Mouse (Mus musculus): Measurements from ENCODE around the gene Ifi27. TPM values are rescaled to one million over a fixed set of nuclear protein-coding genes. Genes with fewer than 3 reads are reported as not detected.
A peak's percentile ranks its signal among the peaks of the same experiment; 100 is the strongest.
"Not testable (repeated sequence)": the region's sequence is repeated elsewhere in the genome, so short reads cannot be mapped to it uniquely, and the experiment has no call there.

Ifi27 gene
- polyA plus RNA-seq, 1 experiment from 2014 or later, result 20.8 TPM

GRCm38 (mm10) chr12:103443524-103443923, 9.5 kb downstream of the Ifi27 start, which contains the start of gene Ifi27l2a:
Ifi27l2a (minus strand) TSS chr12:103443680.
- H3K9me3 ChIP-seq (replicated peaks; ENCODE audit: control insufficient read depth, low read length), result no peaks in the 10 kb centered on the region
- H3K36me3 ChIP-seq (ENCODE audit: control insufficient read depth, insufficient read depth), result no peaks in the 10 kb centered on the region
- H3K27me3 ChIP-seq (ENCODE audit: control insufficient read depth, insufficient read depth, low read depth, low read length), result no peaks in the 10 kb centered on the region
- 47% methylated on average over 3 of the region's 3 CpGs for WGBS (ENCODE audit: insufficient replicate concordance)
- H3K9ac ChIP-seq (ENCODE audit: low read depth, low read length), result no peak within 1 kb of the TSS
- H3K27ac ChIP-seq (ENCODE audit: low read length), result no peak within 1 kb of the TSS
- H3K4me2 ChIP-seq (ENCODE audit: low read depth, low read length), result no peak within 1 kb of the TSS
- peak; percentile 13; the same call in 1 of the 2 replicates for ATAC-seq (ENCODE audit: low read depth)
- no peaks in the 10 kb centered on the region for H3K4me1 ChIP-seq (ENCODE audit: control insufficient read depth, low read depth, low read length)
- no peak within 1 kb of the TSS for H3K4me3 ChIP-seq (ENCODE audit: low read depth, low read length)

GRCm38 (mm10) chr12:103444261-103444660, 10.2 kb downstream of the Ifi27 start:
- H3K4me2 ChIP-seq (ENCODE audit: low read depth, low read length); ATAC-seq (ENCODE audit: low read depth); H3K36me3 ChIP-seq (ENCODE audit: control insufficient read depth, insufficient read depth); H3K9ac ChIP-seq (ENCODE audit: low read depth, low read length); H3K27me3 ChIP-seq (ENCODE audit: control insufficient read depth, insufficient read depth, low read depth, low read length); H3K27ac ChIP-seq (ENCODE audit: low read length); H3K9me3 ChIP-seq (replicated peaks; ENCODE audit: control insufficient read depth, low read length); H3K4me1 ChIP-seq (ENCODE audit: control insufficient read depth, low read depth, low read length); H3K4me3 ChIP-seq (ENCODE audit: low read depth, low read length): not testable (repeated sequence)
- WGBS (ENCODE audit: insufficient replicate concordance), result 34% methylated on average over 6 of the region's 7 CpGs

GRCm38 (mm10) chr12:103445060-103445459, 11.0 kb downstream of the Ifi27 start:
- no peaks in the 10 kb centered on the region for H3K9me3 ChIP-seq (replicated peaks; ENCODE audit: control insufficient read depth, low read length)
- ATAC-seq (ENCODE audit: low read depth), result no peak
- H3K36me3 ChIP-seq (ENCODE audit: control insufficient read depth, insufficient read depth), result no peaks in the 10 kb centered on the region
- no peak overlapping the region for H3K4me3 ChIP-seq (ENCODE audit: low read depth, low read length)
- no peak overlapping the region for H3K27ac ChIP-seq (ENCODE audit: low read length)
- H3K4me2 ChIP-seq (ENCODE audit: low read depth, low read length), result no peak overlapping the region
- WGBS (ENCODE audit: insufficient replicate concordance), result 64% methylated on average over 3 of the region's 3 CpGs
- H3K9ac ChIP-seq (ENCODE audit: low read depth, low read length), result no peak overlapping the region
- no peaks in the 10 kb centered on the region for H3K4me1 ChIP-seq (ENCODE audit: control insufficient read depth, low read depth, low read length)
- no peaks in the 10 kb centered on the region for H3K27me3 ChIP-seq (ENCODE audit: control insufficient read depth, insufficient read depth, low read depth, low read length)

GRCm38 (mm10) chr12:103453361-103453760, 19.4 kb downstream of the Ifi27 start:
- no peak for ATAC-seq (ENCODE audit: low read depth)
- no peak overlapping the region for H3K27ac ChIP-seq (ENCODE audit: low read length)
- H3K27me3 ChIP-seq (ENCODE audit: control insufficient read depth, insufficient read depth, low read depth, low read length), result no peaks in the 10 kb centered on the region
- no peak overlapping the region for H3K9ac ChIP-seq (ENCODE audit: low read depth, low read length)
- no peak overlapping the region for H3K4me2 ChIP-seq (ENCODE audit: low read depth, low read length)
- H3K4me1 ChIP-seq (ENCODE audit: control insufficient read depth, low read depth, low read length), result no peaks in the 10 kb centered on the region
- H3K36me3 ChIP-seq (ENCODE audit: control insufficient read depth, insufficient read depth), result no peaks in the 10 kb centered on the region
- no peak overlapping the region for H3K4me3 ChIP-seq (ENCODE audit: low read depth, low read length)
- H3K9me3 ChIP-seq (replicated peaks; ENCODE audit: control insufficient read depth, low read length), result no peaks in the 10 kb centered on the region

GRCm38 (mm10) chr12:103456727-103457126, 22.7 kb downstream of the Ifi27 start:
- H3K27ac ChIP-seq (ENCODE audit: low read length); H3K4me2 ChIP-seq (ENCODE audit: low read depth, low read length); H3K4me3 ChIP-seq (ENCODE audit: low read depth, low read length); H3K4me1 ChIP-seq (ENCODE audit: control insufficient read depth, low read depth, low read length); ATAC-seq (ENCODE audit: low read depth); H3K36me3 ChIP-seq (ENCODE audit: control insufficient read depth, insufficient read depth); H3K9me3 ChIP-seq (replicated peaks; ENCODE audit: control insufficient read depth, low read length); H3K27me3 ChIP-seq (ENCODE audit: control insufficient read depth, insufficient read depth, low read depth, low read length); H3K9ac ChIP-seq (ENCODE audit: low read depth, low read length): not testable (repeated sequence)
- no CpG with 5 or more reads among the region's 1 CpGs for WGBS (ENCODE audit: insufficient replicate concordance)

- no peak within 1 kb of the TSS for H3K9ac ChIP-seq (ENCODE audit: low read depth, low read length)
- WGBS (ENCODE audit: insufficient replicate concordance), result 39% methylated on average over 3 of the region's 3 CpGs
- H3K4me1 ChIP-seq (ENCODE audit: control insufficient read depth, low read depth, low read length), result no peaks in the 10 kb centered on the region
- H3K4me3 ChIP-seq (ENCODE audit: low read depth, low read length), result no peak within 1 kb of the TSS
- no peak for ATAC-seq (ENCODE audit: low read depth)
- H3K36me3 ChIP-seq (ENCODE audit: control insufficient read depth, insufficient read depth), result no peaks in the 10 kb centered on the region
- no peak within 1 kb of the TSS for H3K4me2 ChIP-seq (ENCODE audit: low read depth, low read length)
- no peaks in the 10 kb centered on the region for H3K27me3 ChIP-seq (ENCODE audit: control insufficient read depth, insufficient read depth, low read depth, low read length)
- no peaks in the 10 kb centered on the region for H3K9me3 ChIP-seq (replicated peaks; ENCODE audit: control insufficient read depth, low read length)
- H3K27ac ChIP-seq (ENCODE audit: low read length), result no peak within 1 kb of the TSS
Measured at GRCm38 (mm10) chr12:103457140-103457539, 23.1 kb downstream of the Ifi27 start, which contains the start of gene Ifi27l2b. Ifi27l2b (minus strand) TSS chr12:103457223.

- H3K4me3 ChIP-seq (ENCODE audit: low read depth, low read length), result no peak overlapping the region
- no peaks in the 10 kb centered on the region for H3K27me3 ChIP-seq (ENCODE audit: control insufficient read depth, insufficient read depth, low read depth, low read length)
- no peak overlapping the region for H3K27ac ChIP-seq (ENCODE audit: low read length)
- no peak overlapping the region for H3K9ac ChIP-seq (ENCODE audit: low read depth, low read length)
- no peak overlapping the region for H3K4me2 ChIP-seq (ENCODE audit: low read depth, low read length)
- H3K4me1 ChIP-seq (ENCODE audit: control insufficient read depth, low read depth, low read length), result no peaks in the 10 kb centered on the region
- no peaks in the 10 kb centered on the region for H3K9me3 ChIP-seq (replicated peaks; ENCODE audit: control insufficient read depth, low read length)
- H3K36me3 ChIP-seq (ENCODE audit: control insufficient read depth, insufficient read depth), result no peaks in the 10 kb centered on the region
- WGBS (ENCODE audit: insufficient replicate concordance), result 28% methylated on average over 2 of the region's 2 CpGs
- ATAC-seq (ENCODE audit: low read depth), result no peak
Measured at GRCm38 (mm10) chr12:103474481-103474880, 40.5 kb downstream of the Ifi27 start.

- no peaks in the 10 kb centered on the region for H3K9me3 ChIP-seq (replicated peaks; ENCODE audit: control insufficient read depth, low read length)
- 64% methylated on average over 1 of the region's 1 CpGs for WGBS (ENCODE audit: insufficient replicate concordance)
- H3K9ac ChIP-seq (ENCODE audit: low read depth, low read length), result no peak overlapping the region
- H3K4me1 ChIP-seq (ENCODE audit: control insufficient read depth, low read depth, low read length), result no peaks in the 10 kb centered on the region
- no peaks in the 10 kb centered on the region for H3K36me3 ChIP-seq (ENCODE audit: control insufficient read depth, insufficient read depth)
- H3K27ac ChIP-seq (ENCODE audit: low read length), result no peak overlapping the region
- no peak overlapping the region for H3K4me2 ChIP-seq (ENCODE audit: low read depth, low read length)
- no peak overlapping the region for H3K4me3 ChIP-seq (ENCODE audit: low read depth, low read length)
- ATAC-seq (ENCODE audit: low read depth), result no peak
- no peaks in the 10 kb centered on the region for H3K27me3 ChIP-seq (ENCODE audit: control insufficient read depth, insufficient read depth, low read depth, low read length)
Measured at GRCm38 (mm10) chr12:103476779-103477389, 42.9 kb downstream of the Ifi27 start.

GRCm38 (mm10) chr12:103477461-103478015, 43.5 kb downstream of the Ifi27 start:
- WGBS (ENCODE audit: insufficient replicate concordance), result 56% methylated on average over 7 of the region's 7 CpGs
- Histone ChIP-seq H3K4me3 (ENCODE audit: low read depth, low read length) (no peak overlapping the region), H3K4me1 (ENCODE audit: control insufficient read depth, low read depth, low read length) (no peaks in the 10 kb centered on the region), H3K4me2 (ENCODE audit: low read depth, low read length) (no peak overlapping the region), H3K36me3 (ENCODE audit: control insufficient read depth, insufficient read depth) (no peaks in the 10 kb centered on the region), H3K27me3 (ENCODE audit: control insufficient read depth, insufficient read depth, low read depth, low read length) (no peaks in the 10 kb centered on the region), H3K27ac (ENCODE audit: low read length) (no peak overlapping the region), H3K9ac (ENCODE audit: low read depth, low read length) (no peak overlapping the region), H3K9me3 (replicated peaks; ENCODE audit: control insufficient read depth, low read length) (no peaks in the 10 kb centered on the region)
- no peak for ATAC-seq (ENCODE audit: low read depth)
